Mouse (Mus musculus) erythroblast, adult 5-6 weeks (primary cell): ENCODE measurements at regions not wholly inside any gene's neighbourhood (a gene's known extent, or its start where the extent isn't known, plus 50 kb on each side); places are given as distances from the start of the nearest gene placed in this dataset.
A peak's percentile ranks its signal among the peaks of the same experiment; 100 is the strongest.

Source experiments
- ATAC-seq: replicated peaks from 2 replicates; pipeline ENCODE4 v1.8.0; 2016; ENCODE audit warnings: moderate number of reproducible peaks, mild to moderate bottlenecking, moderate TSS enrichment, inconsistent platforms; ENCODE audit not compliant: poor library complexity, low FRiP score, severe bottlenecking

DNA sequence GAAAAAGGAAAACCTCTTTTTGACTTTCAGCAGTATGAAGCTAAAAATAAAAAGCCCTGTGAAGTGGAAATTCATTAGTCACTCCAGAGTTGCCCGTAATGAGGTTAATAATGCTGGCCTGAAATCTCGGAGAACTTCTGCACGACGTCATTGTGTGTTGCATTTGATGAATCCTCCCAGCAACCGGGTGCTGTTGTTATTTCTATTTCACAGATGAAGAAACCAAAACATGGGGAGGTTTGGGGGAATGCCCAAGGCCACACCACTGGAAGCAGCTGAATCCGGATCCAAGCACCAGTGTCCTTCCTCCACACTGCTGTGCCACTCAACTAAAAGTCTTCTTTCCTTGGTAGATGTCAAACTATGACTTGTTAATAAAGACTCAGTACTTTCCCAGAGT, 149.7 kb downstream of the Dad1 start:
- no peak for ATAC-seq

DNA sequence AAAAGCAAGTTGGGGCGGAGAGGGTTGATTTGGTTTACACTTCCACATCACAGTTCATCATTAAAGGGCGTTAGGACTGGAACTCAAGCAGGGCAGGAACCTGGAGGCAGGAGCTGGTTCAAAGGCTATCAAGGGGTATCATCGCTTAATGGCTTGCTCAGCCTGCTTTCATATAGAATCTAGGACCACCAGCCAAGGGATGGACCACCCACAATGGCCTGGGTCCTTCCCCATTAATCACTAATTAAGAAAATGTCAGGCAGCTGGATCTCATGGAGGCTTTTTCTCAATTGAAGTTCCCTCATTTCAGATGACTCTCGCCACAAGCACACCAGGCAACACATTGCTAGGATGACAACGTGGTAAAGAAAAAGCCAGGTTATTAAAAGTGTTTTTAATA, 150.4 kb downstream of the Dad1 start:
- ATAC-seq = no peak

DNA sequence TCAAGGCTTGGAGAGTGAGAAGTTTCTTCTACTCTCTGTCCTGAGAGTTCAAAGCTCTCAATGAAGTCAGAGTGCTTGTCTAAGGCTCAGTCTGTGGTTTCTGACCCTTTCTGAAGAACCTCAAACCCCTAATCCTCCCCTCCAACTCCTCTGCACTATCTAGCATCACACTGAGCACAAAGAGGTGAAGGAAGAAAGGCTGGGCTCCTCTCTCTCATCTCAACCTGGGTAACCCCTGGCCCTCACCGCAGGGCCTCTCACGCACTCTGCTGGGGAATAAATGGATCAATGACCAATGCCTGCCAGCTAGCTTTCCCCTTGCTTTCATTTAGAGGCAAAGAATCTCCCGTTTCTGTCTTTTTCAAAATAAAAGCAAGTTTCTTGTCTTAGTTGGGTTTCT, 150.8 kb downstream of the Dad1 start:
- no peak for ATAC-seq

DNA sequence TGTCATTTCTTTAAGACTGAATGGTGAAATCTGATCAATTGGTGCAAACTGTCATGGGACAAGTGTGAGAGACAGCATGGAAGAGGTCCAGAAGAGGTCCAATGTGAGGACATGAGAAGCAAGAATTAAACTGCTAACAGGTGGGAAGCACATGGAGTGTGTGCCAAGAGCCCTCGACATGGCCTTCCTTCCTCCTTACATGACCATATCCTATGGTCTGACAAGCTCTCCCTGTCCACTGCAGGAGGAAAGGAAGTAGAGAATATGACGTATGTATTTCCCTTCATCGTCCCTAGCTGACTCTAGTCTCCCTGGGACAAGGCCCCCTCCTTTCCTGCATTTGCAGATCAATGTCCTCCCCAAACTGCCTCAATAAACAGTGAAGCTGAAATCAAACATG, 152.1 kb downstream of the Dad1 start:
- ATAC-seq = no peak

DNA sequence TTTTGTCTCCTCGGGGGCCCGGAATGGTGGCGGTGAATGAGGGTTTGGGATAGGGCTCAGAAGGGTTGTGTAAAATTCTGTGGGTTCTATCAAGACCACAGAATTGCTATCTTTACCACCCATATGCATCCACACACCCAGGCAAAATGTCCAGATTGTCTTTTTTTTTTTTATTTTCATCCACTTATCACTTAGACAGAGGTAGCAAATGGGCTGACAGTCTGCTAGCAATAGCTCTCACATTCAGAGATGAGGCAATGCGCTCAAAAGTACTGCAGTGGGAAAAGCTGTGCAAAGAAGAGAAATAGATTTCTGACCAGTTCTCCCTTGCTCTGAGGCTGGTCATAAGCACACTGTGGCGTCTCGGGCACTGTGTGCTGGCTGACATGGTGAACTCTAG, 154.5 kb downstream of the Dad1 start:
- no peak for ATAC-seq

DNA sequence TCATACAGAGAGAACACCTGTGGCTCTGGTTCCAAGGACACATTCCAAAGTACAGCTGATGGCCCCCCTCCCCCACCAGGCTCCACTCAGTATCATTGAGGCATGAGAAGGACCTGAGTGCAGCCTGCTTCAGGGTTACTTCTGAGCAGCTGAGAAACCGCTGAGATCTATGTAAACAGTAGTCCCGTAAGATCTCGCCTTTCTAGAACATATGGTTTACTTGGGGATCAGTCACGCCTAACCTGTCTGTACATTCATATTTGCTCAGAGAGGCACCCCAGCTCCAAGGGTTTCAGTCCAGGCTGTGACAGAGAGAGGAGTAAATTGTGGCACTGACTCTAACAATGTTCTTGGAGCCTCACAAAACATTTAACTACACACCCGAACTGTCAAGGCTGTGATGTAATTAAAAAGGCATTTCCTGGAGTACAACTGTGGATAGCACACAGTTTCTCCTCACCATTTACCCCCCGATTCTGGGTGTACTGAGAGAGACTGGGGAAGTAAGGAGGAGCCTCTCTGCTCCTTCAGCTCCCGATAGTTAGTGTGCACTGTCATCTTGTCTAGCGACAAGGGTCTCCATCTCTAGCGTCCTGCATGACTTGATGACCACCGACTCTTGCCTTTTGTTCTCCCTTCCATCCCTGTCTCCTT, 155.7 kb downstream of the Dad1 start:
- ATAC-seq = no peak

DNA sequence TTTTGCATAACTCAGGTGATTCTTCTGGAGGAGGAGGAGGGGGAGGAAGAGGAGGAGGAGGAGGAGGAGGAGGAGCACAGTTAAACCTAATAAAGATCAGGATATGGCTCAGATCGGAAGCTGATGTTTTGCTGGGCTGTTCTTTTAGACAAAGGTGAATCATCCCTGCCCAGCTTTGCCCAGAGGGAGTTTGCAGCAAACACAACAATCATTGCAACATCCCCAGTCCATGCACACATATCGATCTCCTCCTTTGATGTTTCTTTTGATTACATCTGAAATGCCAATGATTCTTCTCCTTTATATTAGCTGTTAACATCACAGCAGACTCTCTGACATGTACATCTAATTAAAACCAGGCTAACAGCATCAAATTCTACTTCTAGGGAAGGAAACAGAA, 156.9 kb downstream of the Dad1 start:
- no peak for ATAC-seq

DNA sequence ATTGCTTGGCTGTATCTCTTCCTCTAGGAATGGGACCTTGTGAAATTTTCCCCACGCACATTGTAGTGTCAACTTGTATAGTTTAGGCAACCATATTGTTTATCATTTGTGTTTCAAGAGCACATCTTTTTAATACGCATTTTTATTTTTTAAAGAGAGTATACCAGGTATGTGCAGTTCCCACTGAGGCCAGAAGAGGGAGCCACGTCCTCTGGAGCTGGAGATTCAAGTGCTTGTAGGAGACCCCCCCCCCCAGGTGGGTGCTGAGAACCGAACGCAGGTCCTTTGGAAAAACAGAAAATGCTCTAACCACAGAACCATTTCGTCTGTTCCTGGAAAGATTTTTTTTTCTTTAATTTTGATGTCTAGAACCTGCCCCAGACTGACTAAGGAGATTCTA, 161.5 kb downstream of the Dad1 start:
- ATAC-seq = no peak

DNA sequence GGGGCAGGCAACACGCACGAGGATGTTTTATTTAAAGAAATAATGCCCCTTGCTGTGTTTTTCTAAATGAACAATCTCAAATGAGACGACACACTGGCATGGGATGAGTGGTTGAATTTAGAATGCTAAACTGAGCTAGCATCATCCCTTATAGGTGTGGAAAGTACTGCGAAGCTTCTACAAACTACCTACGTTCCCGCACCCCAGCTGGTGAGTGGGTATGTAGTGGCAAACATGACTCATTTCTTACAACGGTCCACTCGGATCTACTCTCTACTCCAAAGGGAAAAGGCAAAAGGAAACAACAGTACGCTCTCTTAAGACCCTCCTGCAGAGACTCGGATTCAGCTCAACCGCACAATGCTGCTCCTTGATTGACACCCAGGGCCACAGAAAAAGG, 167.2 kb downstream of the Dad1 start:
- ATAC-seq = no peak

DNA sequence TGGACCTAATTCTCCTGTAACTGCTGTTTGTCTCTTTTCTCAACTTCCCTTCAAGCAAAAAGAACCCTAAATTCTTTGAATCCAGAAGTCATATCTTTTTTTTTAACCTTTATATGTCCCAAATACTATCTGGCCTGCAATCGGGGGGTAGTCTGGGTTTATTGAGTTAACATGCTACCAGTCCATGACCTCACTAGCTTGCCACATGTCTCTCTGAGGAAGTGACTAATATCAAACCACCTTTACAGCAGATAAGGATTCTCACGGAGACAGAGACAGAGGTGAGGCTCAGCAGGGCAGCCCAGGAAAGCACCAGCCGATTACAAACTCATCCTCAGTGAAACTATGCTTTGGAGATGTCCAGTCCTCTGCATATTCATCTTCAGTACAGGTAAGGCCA, 179.2 kb downstream of the Dad1 start:
- ATAC-seq = no peak

DNA sequence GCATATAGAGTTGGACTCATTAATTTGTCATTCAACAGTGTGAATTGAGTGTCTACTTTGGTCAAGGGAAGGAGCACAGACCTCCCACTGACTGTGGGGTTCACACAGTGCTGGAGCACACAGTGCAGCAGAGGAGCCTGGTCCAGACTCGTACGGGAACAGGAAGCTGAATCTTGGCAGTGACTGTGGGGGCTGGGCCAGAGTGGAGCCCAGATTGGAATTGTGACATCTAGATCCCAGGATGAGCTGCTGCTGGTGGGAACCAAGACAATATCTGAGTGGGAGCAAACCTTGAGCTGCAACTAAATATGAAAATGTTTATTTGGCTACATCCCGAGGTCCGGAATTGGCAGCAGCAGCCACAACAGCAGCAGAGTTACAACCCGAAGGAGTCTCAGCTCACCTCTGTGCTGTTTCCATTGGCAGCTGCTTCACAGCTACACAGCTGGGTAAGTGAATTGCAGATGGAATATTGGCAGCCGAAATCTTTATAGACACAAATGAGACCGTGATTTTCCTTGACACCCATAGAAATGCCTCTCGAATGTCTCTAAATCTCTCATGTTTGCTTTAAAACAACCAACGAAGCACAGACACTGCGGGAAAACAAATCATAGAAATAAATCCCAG, 181.5 kb downstream of the Dad1 start:
- no peak for ATAC-seq

DNA sequence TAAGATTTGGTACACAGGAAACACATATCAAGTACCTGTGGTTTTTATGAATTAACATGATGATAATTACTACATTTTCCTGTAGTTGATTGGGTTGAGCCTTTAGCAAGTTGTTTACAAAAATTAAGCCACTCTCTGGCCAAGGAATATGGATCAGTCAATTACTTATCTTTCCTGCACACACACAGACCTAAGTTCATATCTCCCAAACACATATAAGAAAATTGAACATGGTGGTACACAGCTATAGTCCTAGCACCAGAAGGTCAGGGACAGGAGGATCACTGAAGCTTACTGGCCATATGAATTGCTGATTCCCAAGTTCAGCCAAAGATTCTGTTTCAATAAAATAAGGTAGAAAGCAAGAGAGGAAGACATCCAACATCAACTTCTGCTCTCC, 183.7 kb downstream of the Dad1 start:
- peak; percentile 84 for ATAC-seq

DNA sequence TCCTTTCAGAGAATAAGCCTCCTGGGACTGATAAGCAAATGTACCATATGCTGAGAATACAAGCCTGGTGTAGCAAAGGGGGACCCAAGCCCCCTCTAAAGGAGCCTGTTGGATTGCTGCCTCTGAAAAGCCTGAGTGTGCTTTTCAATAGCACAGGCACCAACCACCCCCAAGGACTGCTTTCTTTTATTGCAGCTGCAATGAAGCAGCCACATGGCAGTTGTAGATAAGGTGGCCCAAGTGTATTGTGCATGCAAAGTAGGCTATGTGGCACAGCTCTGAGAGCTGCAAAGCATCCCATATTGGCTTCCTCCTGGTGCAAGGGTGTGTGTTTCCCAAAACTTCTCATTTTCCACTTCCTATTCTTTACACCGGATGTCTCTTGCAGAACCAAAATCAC, 185.2 kb downstream of the Dad1 start:
- ATAC-seq = peak; percentile 52

DNA sequence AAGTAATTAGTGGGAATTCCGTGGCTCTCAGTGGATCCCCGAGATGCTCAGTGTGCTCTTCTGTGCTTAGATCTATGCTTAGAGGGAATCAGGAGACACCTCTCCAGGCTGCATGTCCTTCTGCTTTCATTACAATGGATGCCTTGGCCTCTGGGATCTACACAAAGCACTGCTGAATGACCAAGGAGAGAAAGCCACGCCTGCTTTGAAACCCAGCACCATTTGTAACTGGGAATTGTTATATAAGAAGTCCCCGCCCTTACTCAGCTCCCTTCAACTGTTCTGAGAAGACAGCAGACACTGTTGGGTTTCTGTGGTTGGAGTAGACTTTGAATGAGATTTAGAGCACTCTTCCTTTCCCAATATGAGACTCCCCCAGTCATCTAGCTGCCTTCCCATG, 188.4 kb downstream of the Dad1 start:
- ATAC-seq = no peak

DNA sequence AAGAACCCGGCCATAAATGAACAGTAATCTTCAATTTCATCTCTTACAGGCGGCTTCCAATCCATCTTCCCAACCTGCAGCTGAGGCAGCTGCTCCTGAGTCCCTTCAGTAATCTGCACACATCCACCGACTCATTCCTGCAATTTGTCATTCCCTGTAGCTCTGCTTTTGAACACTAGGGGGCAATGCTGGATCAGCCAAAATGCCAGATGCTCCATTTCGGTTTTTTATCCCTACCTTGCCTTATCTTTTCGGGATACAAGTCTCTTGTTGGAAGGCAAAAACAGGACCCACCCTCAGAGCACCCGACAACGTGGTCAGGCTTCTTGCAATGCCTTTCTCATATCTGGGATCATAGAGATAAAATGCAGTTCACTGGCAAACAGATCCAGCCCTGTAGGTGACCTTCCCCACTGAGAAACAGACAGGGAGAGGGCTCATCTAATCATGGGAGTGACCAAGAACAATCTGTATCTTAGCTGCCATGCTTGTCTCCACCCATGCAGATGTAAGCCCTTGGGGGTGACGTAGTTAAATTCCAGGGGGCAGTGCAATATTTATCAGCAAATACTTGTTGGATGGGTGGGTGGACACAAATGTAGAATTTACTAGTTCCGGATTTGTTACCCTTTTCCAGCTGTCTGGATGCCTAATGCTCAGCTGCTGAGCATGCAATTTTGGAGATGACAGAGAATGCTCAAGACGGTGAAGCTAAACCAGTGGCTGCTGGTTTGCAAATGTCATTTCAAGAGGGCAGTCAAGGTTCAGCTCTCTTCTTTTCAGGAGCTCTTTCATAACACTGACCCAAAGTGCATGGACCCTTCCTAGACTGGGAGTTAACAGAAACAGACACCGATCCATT, 189.1 kb downstream of the Dad1 start:
- peak; percentile 42; the same call in 1 of the 2 replicates for ATAC-seq

DNA sequence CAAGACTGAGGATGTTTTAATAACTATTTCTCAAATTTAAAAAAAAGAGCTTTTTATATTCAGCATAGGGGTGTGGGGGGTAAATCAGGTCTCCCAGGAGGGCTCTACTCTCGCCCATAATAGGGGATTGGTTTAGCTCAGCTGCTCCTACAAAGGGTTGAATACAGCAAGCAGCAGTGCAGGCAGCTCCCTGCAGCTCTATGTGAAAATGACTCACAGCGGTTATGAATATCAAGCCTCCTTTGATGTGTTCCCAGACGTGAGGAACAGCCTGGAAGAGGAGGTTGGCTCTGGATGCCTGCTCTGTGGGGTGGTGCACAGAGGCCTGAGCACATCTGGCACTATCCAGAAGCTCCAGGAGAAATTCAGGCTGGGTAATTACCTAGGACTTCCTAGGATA, 192.3 kb downstream of the Dad1 start:
- no peak for ATAC-seq

DNA sequence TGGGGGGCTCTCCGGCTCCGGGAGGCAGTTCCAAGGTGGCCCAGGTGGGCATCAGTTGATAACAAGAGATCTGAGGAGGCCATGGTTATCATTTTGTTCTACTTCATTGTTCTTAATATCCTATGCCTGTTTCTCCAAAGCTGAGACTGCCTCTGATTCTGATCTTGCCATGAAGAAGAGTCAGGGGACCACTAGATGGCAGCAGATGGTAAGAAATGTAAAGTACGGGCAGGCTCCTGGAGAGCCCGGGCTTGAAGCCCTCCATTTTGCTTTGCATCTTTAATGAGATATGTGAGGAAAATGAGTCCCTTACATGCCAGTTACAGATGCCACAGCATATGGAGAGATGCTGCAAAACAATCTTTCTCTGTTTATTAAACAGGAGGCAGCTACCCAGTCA, 194.1 kb downstream of the Dad1 start:
- 0 out of 2 replicates have a peak, but pooled peaks have one; percentile 63 for ATAC-seq

DNA sequence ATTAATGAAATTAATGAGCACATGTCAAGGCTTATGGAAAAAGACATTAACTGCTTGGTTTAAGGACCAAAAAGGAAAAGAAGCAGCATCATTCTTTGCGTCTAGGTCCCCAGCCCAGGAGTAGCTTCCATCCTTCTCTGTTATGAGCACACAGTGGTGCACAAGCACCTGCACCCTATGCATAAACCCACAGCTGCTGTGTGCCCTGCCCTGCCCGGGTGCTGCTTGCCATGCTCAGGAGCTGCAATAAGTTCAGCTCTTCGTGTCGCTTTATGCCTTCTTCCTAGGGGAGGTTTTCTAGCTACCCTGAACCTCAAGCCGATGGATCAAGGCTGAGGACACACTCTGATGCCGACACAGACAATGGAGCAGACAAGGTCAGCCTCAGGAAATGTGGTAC, 194.8 kb downstream of the Dad1 start:
- ATAC-seq = no peak

DNA sequence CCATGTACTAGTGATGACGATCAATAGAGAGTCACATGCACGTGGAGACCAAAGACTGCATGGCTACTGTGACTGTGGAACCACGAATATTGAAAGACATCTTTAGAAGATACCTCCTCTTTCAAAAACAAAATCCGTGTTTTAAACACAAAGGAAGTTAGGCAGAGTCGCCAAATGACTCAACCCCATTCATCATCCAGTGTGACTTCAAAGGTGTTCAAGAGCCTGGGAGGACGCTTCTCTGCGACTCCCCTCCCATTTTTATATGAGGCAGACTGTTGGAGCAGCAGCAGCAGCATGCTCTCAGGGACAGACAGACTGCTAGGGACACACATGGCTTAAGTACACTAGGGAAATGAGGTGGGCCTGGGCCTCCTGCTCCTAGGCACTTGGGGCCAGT, 197.2 kb downstream of the Dad1 start:
- ATAC-seq = no peak

DNA sequence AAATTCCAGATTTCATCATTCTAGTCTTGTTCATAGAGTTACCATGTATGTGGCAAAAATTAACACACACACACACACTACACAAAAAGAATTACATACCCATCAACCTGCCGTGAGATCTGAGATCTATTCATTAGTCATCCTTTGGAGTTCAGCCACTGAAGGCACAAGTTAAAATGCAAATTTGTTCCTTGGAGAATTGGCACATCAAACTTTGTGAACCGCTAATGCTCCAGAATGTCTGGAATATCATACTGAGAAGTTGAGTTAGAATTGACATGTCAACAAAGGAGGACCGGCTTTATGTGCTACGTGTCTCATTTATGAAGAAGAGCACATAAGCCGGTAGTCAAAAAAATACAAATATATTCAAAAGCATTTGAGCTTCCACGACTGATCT, 198.5 kb downstream of the Dad1 start:
- no peak for ATAC-seq

DNA sequence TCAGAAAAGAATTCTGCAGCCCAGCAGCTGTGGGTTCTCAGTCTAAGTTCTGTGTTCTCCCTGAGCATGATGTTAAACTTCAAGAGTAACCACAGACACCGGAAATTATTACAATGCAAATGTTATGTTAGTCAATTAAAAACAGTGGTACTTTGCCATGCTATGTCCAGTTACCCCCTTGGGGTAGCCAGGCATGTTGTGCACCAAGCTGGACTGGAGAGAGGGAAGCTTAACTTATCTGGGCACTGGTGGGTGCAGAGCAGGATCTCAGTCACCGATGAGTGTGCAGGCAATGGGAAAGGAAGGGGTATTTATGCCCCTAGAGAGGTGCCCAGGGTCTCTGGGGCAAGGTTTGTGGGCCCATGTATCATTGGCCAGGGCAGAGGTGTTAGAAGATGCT, 211.6 kb downstream of the Dad1 start:
- ATAC-seq = no peak
